Mouse (Mus musculus) left cerebral cortex, postnatal 10 days (tissue): Measurements from ENCODE around the gene Impdh1. TPM values are rescaled to one million over a fixed set of nuclear protein-coding genes. Genes with fewer than 3 reads are reported as not detected.
A peak's percentile ranks its signal among the peaks of the same experiment; 100 is the strongest.
"Not testable (repeated sequence)": the region's sequence is repeated elsewhere in the genome, so short reads cannot be mapped to it uniquely, and the experiment has no call there.

Experiments used
- DNase-seq, 2 experiments: peaks; one replicate each; pipeline ENCODE4 v3.0.0; 2021 to 2022; ENCODE audit warnings: low spot score in 2 of 2, mixed read lengths in 1 of 2; ENCODE audit errors: extremely low spot score in 1 of 2
- intact Hi-C: fragments of 180-260 bp; cut with DNase I; formaldehyde crosslinking; loops from one replicate; pipeline ENCODE4 v1.15.1; 2025
- microRNA-seq: library from miRNA; unstranded; fragments of <30 nt; microRNA quantifications from one replicate; pipeline ENCODE4 v1.2.0, GENCODE M21; 2022
- total RNA-seq, 2 experiments: library from RNA; stranded (reverse); gene quantifications; 2 replicates each; pipeline ENCODE4 v1.2.3; 2021

Gene Impdh1
- total RNA-seq, 2 experiments from 2014 or later = 111 to 112 TPM

GRCm38 (mm10) chr6:29164314-29165244, 51.6 kb downstream of the Impdh1 start, which contains the start of gene Rbm28:
Gene Rbm28 (minus strand): TSS chr6:29165006.
- intact Hi-C loops = no loop called here
- peak; percentile 91 to 92 for DNase-seq

DNA sequence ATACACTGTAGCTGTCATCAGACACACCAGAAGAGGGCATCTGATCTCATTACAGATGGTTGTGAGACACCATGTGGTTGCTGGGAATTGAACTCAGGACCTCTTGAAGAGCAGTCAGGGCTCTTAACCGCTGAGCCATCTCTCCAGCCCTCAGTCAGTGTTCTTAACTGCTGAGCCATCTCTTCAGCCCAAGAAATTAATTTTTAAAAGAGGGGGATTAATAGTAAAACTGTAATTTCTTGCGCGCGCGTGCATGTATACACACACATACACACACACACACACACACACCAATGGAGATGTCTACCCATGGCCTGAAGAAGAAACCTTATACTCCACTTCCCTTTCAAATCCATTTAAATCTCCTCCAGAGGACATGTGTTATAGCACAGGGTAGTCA, 54.9 kb downstream of the Impdh1 start:
- DNase-seq, intact Hi-C loops: not testable (repeated sequence)

DNA sequence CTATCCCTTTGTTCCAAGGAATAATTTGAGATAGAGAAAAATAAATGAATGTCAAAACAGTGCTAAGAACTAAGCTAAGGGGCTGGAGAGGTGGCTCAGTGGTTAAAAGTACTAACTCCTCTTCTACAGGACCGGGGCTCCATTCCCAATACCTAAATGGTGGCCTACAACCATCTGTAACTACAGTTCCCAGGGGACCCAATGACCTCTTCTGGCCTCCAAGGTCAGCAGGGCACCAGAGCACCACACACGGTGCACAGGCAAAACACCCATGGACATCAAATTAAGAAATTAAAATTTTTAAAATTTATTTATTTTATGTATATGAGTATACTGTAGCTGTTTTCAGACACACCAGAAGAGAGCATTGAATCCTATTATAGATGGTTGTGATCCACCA, 55.4 kb downstream of the Impdh1 start:
- intact Hi-C loops = no loop called here
- DNase-seq = no peak

GRCm38 (mm10) chr6:29156326-29156725, 59.8 kb downstream of the Impdh1 start:
- intact Hi-C loops = no loop called here
- no peak for DNase-seq

Small RNA genes lying within 50 kb of the gene (microRNA-seq; reads per million reads assigned to microRNA genes)
- not detected for gene Gm24303

Other genes starting within 250 kb of the Impdh1 start
- not detected for gene Lep, start 156.1 kb downstream of the Impdh1 start, total RNA-seq
- 10 to 100 TPM; 29.4 to 32.8 TPM for gene Rbm28, start 51.4 kb downstream of the Impdh1 start, total RNA-seq
- 1 to 10 TPM; 9.0 to 9.4 TPM for gene Prrt4, start 36.8 kb downstream of the Impdh1 start, total RNA-seq
- gene Hilpda, start 56.1 kb upstream of the Impdh1 start, total RNA-seq = 1 to 10 TPM; 6.1 to 6.2 TPM
- gene Fam71f2, start 63.2 kb upstream of the Impdh1 start, total RNA-seq = under 1 TPM in 1 of 2 experiments, not detected in 1; 0.43 TPM
- gene Fam71f1, start 102.8 kb upstream of the Impdh1 start, total RNA-seq = not detected
- 100 to 1,000 TPM; 100 to 101 TPM for gene Calu, start 131.7 kb upstream of the Impdh1 start, total RNA-seq
- under 1 TPM; 0.39 to 0.99 TPM for gene Opn1sw, start 172.1 kb upstream of the Impdh1 start, total RNA-seq
- gene Ccdc136, start 179.9 kb upstream of the Impdh1 start, total RNA-seq = 100 to 1,000 TPM in 1 of 2 experiments, 10 to 100 TPM in 1; 95.7 to 101 TPM
- 1 to 10 TPM; 1.8 to 2.0 TPM for gene Flnc, start 216.9 kb upstream of the Impdh1 start, total RNA-seq